Mouse (Mus musculus): ENCODE measurements at regions not wholly inside any gene's neighbourhood (a gene's known extent, or its start where the extent isn't known, plus 50 kb on each side); places are given as distances from the start of the nearest gene placed in this dataset.

DNA sequence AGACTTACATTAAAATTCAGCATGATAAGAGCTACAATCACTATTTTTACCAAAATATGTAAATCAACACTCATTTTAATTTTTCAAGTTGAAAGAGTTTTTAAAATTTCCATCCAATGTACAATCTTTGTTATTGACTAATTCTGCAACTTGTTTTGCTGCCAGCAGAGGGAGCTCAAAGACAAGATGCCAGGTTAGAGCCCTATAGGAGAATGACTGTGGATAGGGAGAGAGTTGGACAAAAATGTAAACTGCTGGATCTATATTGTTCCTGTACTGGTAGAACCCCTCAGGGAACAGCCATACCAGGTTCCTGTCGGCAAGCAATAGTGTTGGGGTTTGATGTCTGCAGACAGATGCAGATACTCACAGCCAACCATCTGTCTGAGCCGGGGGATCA, 288.8 kb upstream of the 4930550L24Rik start:
- peak in 1 of 2 experiments; percentile 33 for DNase-seq (ENCODE audit: low spot score in 2 of 2)
